ENCODE assay signal across 8 mouse cellular contexts in genomic region chr9:108065491-108066011, GRCm38 (mm10). TPM values are rescaled to one million over a fixed set of nuclear protein-coding genes. Genes with fewer than 3 reads are reported as not detected.
DNase-seq lines count a peak whose midpoint lies in the region; ATAC-seq and TF ChIP-seq lines count a peak whose summit lies in the region.

No protein-coding gene starts in this region.

- no peak for TF ChIP-seq EP300 in liver, postnatal 0 days (IDR thresholded peaks at IDR 0.05; ENCODE audit: low read depth)

- H3K4me2 ChIP-seq in heart, embryonic 12.5 days: no peak overlapping the region
- no peak overlapping the region for H3K4me2 ChIP-seq in forebrain, embryonic 14.5 days (ENCODE audit: low read length)
- no peak overlapping the region for H3K4me2 ChIP-seq in liver, postnatal 0 days (ENCODE audit: low read depth, low read length)

- peaks cover 6% of the 10 kb centered on the region; the same call in 1 of the 2 replicates for H3K4me1 ChIP-seq in heart, embryonic 12.5 days (replicated peaks)
- H3K4me1 ChIP-seq in forebrain, embryonic 14.5 days (ENCODE audit: control insufficient read depth, insufficient read depth, low read length): no peaks in the 10 kb centered on the region
- H3K4me1 ChIP-seq in liver, postnatal 0 days (ENCODE audit: insufficient read depth): no peaks in the 10 kb centered on the region

- ATAC-seq in heart, embryonic 12.5 days (ENCODE audit: insufficient number of reproducible peaks, low FRiP score): no peak
- peak; percentile 67 for ATAC-seq in forebrain, embryonic 14.5 days
- peak; percentile 57 for ATAC-seq in liver, postnatal 0 days

- H3K27me3 ChIP-seq in heart, embryonic 12.5 days (replicated peaks): no peaks in the 10 kb centered on the region
- H3K27me3 ChIP-seq in C2C12 (ENCODE audit: control insufficient read depth, insufficient read depth, insufficient read length): no peaks in the 10 kb centered on the region
- no peaks in the 10 kb centered on the region for H3K27me3 ChIP-seq in forebrain, embryonic 14.5 days (replicated peaks; ENCODE audit: control insufficient read depth, insufficient read depth, low read length)
- H3K27me3 ChIP-seq in liver, postnatal 0 days (ENCODE audit: insufficient read depth, low read length): no peaks in the 10 kb centered on the region

- H3K36me3 ChIP-seq in heart, embryonic 12.5 days: peaks cover 56% of the 10 kb centered on the region
- no peaks in the 10 kb centered on the region for H3K36me3 ChIP-seq in C2C12 (ENCODE audit: control insufficient read depth, insufficient read depth)
- peaks cover 57% of the 10 kb centered on the region for H3K36me3 ChIP-seq in forebrain, embryonic 14.5 days (ENCODE audit: control insufficient read depth, insufficient read depth, low read length)
- peaks cover 96% of the 10 kb centered on the region for H3K36me3 ChIP-seq in liver, postnatal 0 days (replicated peaks; ENCODE audit: insufficient read depth, low read length)

- H3K9ac ChIP-seq in heart, embryonic 12.5 days: no peak overlapping the region
- no peak overlapping the region for H3K9ac ChIP-seq in forebrain, embryonic 14.5 days (ENCODE audit: low read length)
- H3K9ac ChIP-seq in liver, postnatal 0 days (replicated peaks): no peak overlapping the region

- H3K79me3 ChIP-seq in C2C12 (ENCODE audit: low read depth): no peaks in the 10 kb centered on the region

- H3K27ac ChIP-seq in heart, embryonic 12.5 days (ENCODE audit: poor library complexity, severe bottlenecking): no peak overlapping the region
- no peak overlapping the region for H3K27ac ChIP-seq in forebrain, embryonic 14.5 days (ENCODE audit: low read depth, low read length)
- H3K27ac ChIP-seq in liver, postnatal 0 days (ENCODE audit: low read depth): no peak overlapping the region

- peak; percentile 33 for TF ChIP-seq CTCF in C2C12 (IDR thresholded peaks at IDR 0.05; ENCODE audit: control insufficient read depth, insufficient read depth, insufficient read length)
- peak; percentile 75 for TF ChIP-seq CTCF in brain, embryonic 14.5 days (IDR thresholded peaks at IDR 0.05; ENCODE audit: borderline replicate concordance, extremely low read depth, insufficient read depth, insufficient read length)
- TF ChIP-seq CTCF in liver, postnatal 0 days (IDR thresholded peaks at IDR 0.05; ENCODE audit: low read depth): peak; percentile 82

- H3K79me2 ChIP-seq in C2C12 (ENCODE audit: control insufficient read depth, insufficient read depth): no peaks in the 10 kb centered on the region

- DNase-seq in heart, adult 18-20 months: peak; percentile 58 to 75
- DNase-seq in brain, embryonic 14.5 days (ENCODE audit: low read depth): peak; percentile 55
- peak; percentile 64 for DNase-seq in forebrain, embryonic 14.5 days (ENCODE audit: low spot score)
- peak; percentile 61 for DNase-seq in kidney, adult 9 months
- peak; percentile 66 for DNase-seq in liver, postnatal 0 days
- DNase-seq in right cerebral cortex, postnatal 4 days: peak; percentile 52

- WGBS in heart, embryonic 12.5 days: 30% methylated on average over 5 of the region's 5 CpGs
- 42% methylated on average over 5 of the region's 5 CpGs for WGBS in forebrain, embryonic 14.5 days
- 39% methylated on average over 5 of the region's 5 CpGs for WGBS in liver, postnatal 0 days (ENCODE audit: insufficient replicate concordance)

- H3K4me3 ChIP-seq in heart, embryonic 12.5 days: no peak overlapping the region
- no peak overlapping the region for H3K4me3 ChIP-seq in C2C12 (ENCODE audit: insufficient read depth, poor library complexity, severe bottlenecking)
- H3K4me3 ChIP-seq in forebrain, embryonic 14.5 days (ENCODE audit: low read depth, low read length): no peak overlapping the region
- H3K4me3 ChIP-seq in liver, postnatal 0 days (ENCODE audit: low read depth, low read length): no peak overlapping the region

- no peak overlapping the region for H3ac ChIP-seq in C2C12 (ENCODE audit: control insufficient read depth, insufficient read length, low read depth)

- no peaks in the 10 kb centered on the region for H3K9me3 ChIP-seq in heart, embryonic 12.5 days (replicated peaks)
- no peaks in the 10 kb centered on the region for H3K9me3 ChIP-seq in forebrain, embryonic 14.5 days (replicated peaks; ENCODE audit: control insufficient read depth, low read length)
- no peaks in the 10 kb centered on the region for H3K9me3 ChIP-seq in liver, postnatal 0 days (ENCODE audit: low read length)

- TF ChIP-seq POLR2A in brain, embryonic 14.5 days (IDR thresholded peaks at IDR 0.05; ENCODE audit: borderline replicate concordance, extremely low read depth, insufficient read depth, insufficient read length, poor library complexity, severe bottlenecking): no peak

TF ChIP-seq in C2C12, 6 proteins besides CTCF, POLR2A, EP300 and RAD21:
- TF ChIP-seq CEBPB (IDR thresholded peaks at IDR 0.05; ENCODE audit: low read depth): no peak
- TF ChIP-seq MYOG (IDR thresholded peaks at IDR 0.05; ENCODE audit: control insufficient read depth, extremely low read depth, insufficient read length): no peak
- TF ChIP-seq MAX (IDR thresholded peaks at IDR 0.05): no peak
- TF ChIP-seq USF1 (IDR thresholded peaks at IDR 0.05; ENCODE audit: low read depth): no peak
- no peak for TF ChIP-seq FOSL1 (IDR thresholded peaks at IDR 0.05; ENCODE audit: insufficient read depth, low read length, poor library complexity, severe bottlenecking)
- no peak for TF ChIP-seq MYOD1 (IDR thresholded peaks at IDR 0.05; ENCODE audit: control insufficient read depth, insufficient read length, low read depth)

RNA-seq across cellular contexts. Expression of gene Amigo3, which starts 12.6 kb away (rescaled TPM):
- 1 to 10 TPM; 1.4 to 1.8 TPM for total RNA-seq in heart, adult 18-20 months (2021)
- polyA plus RNA-seq in heart, embryonic 12.5 days (2016; fragmentation: Nextera tagmentation; extraction: Ambion mirVana): 2.4 and 3.1 TPM in 2 replicates
- 1.9 TPM for polyA plus RNA-seq in C2C12 (2012; fragmentation: generic; extraction: Trizol)
- 3.6 and 4.0 TPM in 2 replicates for polyA plus RNA-seq in brain, embryonic 14.5 days (2012; rRNA removed)
- polyA plus RNA-seq in forebrain, embryonic 14.5 days (2014; fragmentation: Nextera tagmentation; extraction: Ambion mirVana): 2.2 and 2.3 TPM in 2 replicates
- polyA plus RNA-seq in liver, postnatal 0 days (2015; fragmentation: Nextera tagmentation; extraction: Ambion mirVana): 0.59 and 0.86 TPM in 2 replicates

RNA-seq across cellular contexts. Expression of gene Mst1, which starts 14.7 kb away (rescaled TPM):
- under 1 TPM in 1 of 2 experiments, not detected in 1; 0.36 TPM for total RNA-seq in heart, adult 18-20 months (2021)
- polyA plus RNA-seq in heart, embryonic 12.5 days (2016; fragmentation: Nextera tagmentation; extraction: Ambion mirVana): 0.31 and 0.37 TPM in 2 replicates
- polyA plus RNA-seq in C2C12 (2012; fragmentation: generic; extraction: Trizol): 0.09 TPM
- 0.08 and 0.10 TPM in 2 replicates for polyA plus RNA-seq in brain, embryonic 14.5 days (2012; rRNA removed)
- polyA plus RNA-seq in forebrain, embryonic 14.5 days (2014; fragmentation: Nextera tagmentation; extraction: Ambion mirVana): not detected in 2 replicates
- 81.4 and 93.0 TPM in 2 replicates for polyA plus RNA-seq in liver, postnatal 0 days (2015; fragmentation: Nextera tagmentation; extraction: Ambion mirVana)

RNA-seq across cellular contexts. Expression of gene Gmppb, which starts 16.5 kb away (rescaled TPM):
- 10 to 100 TPM; 10.5 to 10.6 TPM for total RNA-seq in heart, adult 18-20 months (2021)
- polyA plus RNA-seq in heart, embryonic 12.5 days (2016; fragmentation: Nextera tagmentation; extraction: Ambion mirVana): 23.2 and 24.5 TPM in 2 replicates
- polyA plus RNA-seq in C2C12 (2012; fragmentation: generic; extraction: Trizol): 23.5 TPM
- 15.7 and 16.8 TPM in 2 replicates for polyA plus RNA-seq in brain, embryonic 14.5 days (2012; rRNA removed)
- polyA plus RNA-seq in forebrain, embryonic 14.5 days (2014; fragmentation: Nextera tagmentation; extraction: Ambion mirVana): 18.5 and 20.0 TPM in 2 replicates
- polyA plus RNA-seq in liver, postnatal 0 days (2015; fragmentation: Nextera tagmentation; extraction: Ambion mirVana): 12.2 and 12.6 TPM in 2 replicates

RNA-seq across cellular contexts. Expression of gene Rnf123, which starts 17.6 kb away (rescaled TPM):
- total RNA-seq in heart, adult 18-20 months (2021): 10 to 100 TPM; 83.4 to 86.8 TPM
- polyA plus RNA-seq in heart, embryonic 12.5 days (2016; fragmentation: Nextera tagmentation; extraction: Ambion mirVana): 32.8 and 37.0 TPM in 2 replicates
- 15.4 TPM for polyA plus RNA-seq in C2C12 (2012; fragmentation: generic; extraction: Trizol)
- polyA plus RNA-seq in brain, embryonic 14.5 days (2012; rRNA removed): 93.3 and 93.5 TPM in 2 replicates
- 37.5 and 42.7 TPM in 2 replicates for polyA plus RNA-seq in forebrain, embryonic 14.5 days (2014; fragmentation: Nextera tagmentation; extraction: Ambion mirVana)
- 45.2 and 50.1 TPM in 2 replicates for polyA plus RNA-seq in liver, postnatal 0 days (2015; fragmentation: Nextera tagmentation; extraction: Ambion mirVana)

RNA-seq across cellular contexts. Expression of gene Apeh, which starts 28.9 kb away (rescaled TPM):
- 10 to 100 TPM; 37.4 to 48.3 TPM for total RNA-seq in heart, adult 18-20 months (2021)
- 48.0 and 51.1 TPM in 2 replicates for polyA plus RNA-seq in heart, embryonic 12.5 days (2016; fragmentation: Nextera tagmentation; extraction: Ambion mirVana)
- 49.1 TPM for polyA plus RNA-seq in C2C12 (2012; fragmentation: generic; extraction: Trizol)
- 65.1 and 81.4 TPM in 2 replicates for polyA plus RNA-seq in brain, embryonic 14.5 days (2012; rRNA removed)
- polyA plus RNA-seq in forebrain, embryonic 14.5 days (2014; fragmentation: Nextera tagmentation; extraction: Ambion mirVana): 39.1 and 43.0 TPM in 2 replicates
- polyA plus RNA-seq in liver, postnatal 0 days (2015; fragmentation: Nextera tagmentation; extraction: Ambion mirVana): 67.7 and 75.2 TPM in 2 replicates

Comparison
In these comparisons a context has a peak if more than half of its experiments do, and no peak if none do; other contexts are left out.
1. RNA of gene Mst1, which starts 14.7 kb away (polyA plus RNA-seq): 81.4 to 93.0 TPM in liver, postnatal 0 days; 0.31 to 0.37 TPM in heart, embryonic 12.5 days, 0.09 TPM in C2C12 (single experiment), 0.08 to 0.10 TPM in brain, embryonic 14.5 days and not detected in forebrain, embryonic 14.5 days; every median in the first group is over 10 times any median in the second.
2. Peak in every context shown above with its lines, with median percentiles within 50 percentile points of each other: DNase-seq and CTCF ChIP-seq.